Mouse (Mus musculus) embryonic facial prominence, embryonic 14.5 days (tissue): ENCODE results near the gene Naa60. TPM values are rescaled to one million over a fixed set of nuclear protein-coding genes. Genes with fewer than 3 reads are reported as not detected.
"Not testable (repeated sequence)": the region's sequence is repeated elsewhere in the genome, so short reads cannot be mapped to it uniquely, and the experiment has no call there.

Experiments
- ATAC-seq: fragments of 200-750 bp; cut with Nextera tagmentation; 2 replicates; pipeline ENCODE4 v1.8.0; 2017; ENCODE audit warnings: low read depth, moderate number of reproducible peaks, moderate TSS enrichment
- DNase-seq: peaks from one replicate; pipeline ENCODE4 v3.0.0-alpha.2; 2015; ENCODE audit warnings: low spot score
- H3K27ac ChIP-seq: fragments of 300-500 bp; sonication (generic); replicated peaks from 2 replicates; pipeline ENCODE4 v1.5.1; 2014; ENCODE audit warnings: low read depth, mild to moderate bottlenecking, low read length, moderate library complexity
- H3K27me3 ChIP-seq: fragments of 300-500 bp; sonication (generic); replicated peaks from 2 replicates; pipeline ENCODE4 v1.6.1; 2014; ENCODE audit warnings: low read length; ENCODE audit not compliant: control insufficient read depth, insufficient read depth
- H3K36me3 ChIP-seq: fragments of 300-500 bp; sonication (generic); 2 replicates; pipeline ENCODE4 v1.6.1; 2014; ENCODE audit warnings: low read length, mixed read lengths; ENCODE audit not compliant: control insufficient read depth, insufficient read depth
- H3K4me1 ChIP-seq: fragments of 300-500 bp; sonication (generic); 2 replicates; pipeline ENCODE4 v1.6.1; 2014; ENCODE audit warnings: antibody characterized with exemption, low read length; ENCODE audit not compliant: control insufficient read depth, insufficient read depth
- H3K4me2 ChIP-seq: fragments of 300-500 bp; sonication (generic); 2 replicates; pipeline ENCODE4 v1.6.1; 2014; ENCODE audit warnings: low read depth, mild to moderate bottlenecking, low read length, moderate library complexity, mixed read lengths
- H3K4me3 ChIP-seq: fragments of 300-500 bp; sonication (generic); 2 replicates; pipeline ENCODE4 v1.5.1; 2014; ENCODE audit warnings: low read depth, mild to moderate bottlenecking, low read length
- H3K9ac ChIP-seq: fragments of 300-500 bp; sonication (generic); 2 replicates; pipeline ENCODE4 v1.6.1; 2014; ENCODE audit warnings: low read depth, mild to moderate bottlenecking, low read length, moderate library complexity, mixed read lengths
- H3K9me3 ChIP-seq: fragments of 300-500 bp; sonication (generic); 2 replicates; pipeline ENCODE4 v1.6.1; 2016; ENCODE audit warnings: low read length; ENCODE audit not compliant: control insufficient read depth
- WGBS: fragments of 180-500 bp; shearing (Covaris S2); extraction: QIAGEN DNeasy Blood & Tissue Kit; methylation state at CpG from one replicate; pipeline ENCODE4 v1.1.7; 2014; 5-methylcytosine and 5-hydroxymethylcytosine counted together
- polyA plus RNA-seq: library from polyadenylated mRNA; unstranded; fragments of >200 nt; fragmentation: Nextera tagmentation; extraction: Ambion mirVana; gene quantifications from 2 replicates; pipeline ENCODE4 v1.2.1, GENCODE M21; 2014

The Naa60 gene
- polyA plus RNA-seq, 1 experiment from 2014 or later: 55.4 TPM

DNA sequence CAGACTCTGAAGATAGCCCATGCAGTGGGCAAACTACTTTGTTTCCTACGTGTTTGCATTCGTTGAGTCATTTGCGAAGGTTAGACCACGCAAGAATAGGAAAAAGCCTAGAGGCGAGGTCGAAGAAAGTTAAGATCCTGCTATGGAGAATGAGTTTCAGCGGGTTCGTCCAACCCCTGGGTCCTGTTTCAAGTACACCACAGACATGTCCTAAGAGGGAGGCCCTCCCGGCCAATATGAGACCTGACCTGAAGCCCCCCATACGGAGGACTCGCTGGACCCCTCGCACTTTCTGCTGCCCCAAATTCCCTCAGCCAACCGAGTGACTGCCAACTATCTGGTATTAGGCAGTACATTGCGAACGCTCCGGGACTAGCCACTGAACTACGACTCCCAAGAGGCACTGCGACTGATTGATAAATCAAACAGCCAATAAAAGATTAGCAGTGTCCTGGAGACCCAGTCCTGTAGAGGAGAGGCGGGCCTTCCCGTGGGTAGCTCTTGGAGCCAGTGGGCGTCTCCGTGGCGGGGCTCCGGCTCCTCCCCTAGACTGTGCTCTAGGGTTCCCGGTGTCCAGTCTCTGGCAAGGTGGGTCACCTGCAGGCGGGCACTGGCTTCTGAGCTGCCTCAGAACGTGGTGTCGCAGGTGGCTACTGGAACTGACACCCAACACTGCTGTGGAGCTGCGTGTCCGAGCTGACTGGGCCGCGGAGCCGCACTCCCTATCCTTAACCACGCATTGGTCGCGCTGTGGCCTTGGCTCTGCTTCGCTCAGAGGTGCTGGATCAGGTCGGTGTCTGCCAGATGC, 25.3 kb upstream of the Naa60 start, which contains the start of gene Zfp174:
TSS of gene Zfp174 (plus strand) at position 558 of the 808 bp plus-strand sequence.
- Histone ChIP-seq H3K4me1 (peaks cover 5% of the 10 kb centered on the region), H3K27ac (no peak within 1 kb of the TSS; the same call in 1 of the 2 replicates), H3K9me3 (no peaks in the 10 kb centered on the region), H3K4me2 (peak within 1 kb of the TSS; percentile 73), H3K9ac (peak within 1 kb of the TSS; percentile 72), H3K4me3 (peak within 1 kb of the TSS; percentile 57), H3K36me3 (no peaks in the 10 kb centered on the region), H3K27me3 (no peaks in the 10 kb centered on the region)
- ATAC-seq: peak; percentile 100
- WGBS: 5% methylated on average over 31 of the region's 38 CpGs
- peak; percentile 99 for DNase-seq

DNA sequence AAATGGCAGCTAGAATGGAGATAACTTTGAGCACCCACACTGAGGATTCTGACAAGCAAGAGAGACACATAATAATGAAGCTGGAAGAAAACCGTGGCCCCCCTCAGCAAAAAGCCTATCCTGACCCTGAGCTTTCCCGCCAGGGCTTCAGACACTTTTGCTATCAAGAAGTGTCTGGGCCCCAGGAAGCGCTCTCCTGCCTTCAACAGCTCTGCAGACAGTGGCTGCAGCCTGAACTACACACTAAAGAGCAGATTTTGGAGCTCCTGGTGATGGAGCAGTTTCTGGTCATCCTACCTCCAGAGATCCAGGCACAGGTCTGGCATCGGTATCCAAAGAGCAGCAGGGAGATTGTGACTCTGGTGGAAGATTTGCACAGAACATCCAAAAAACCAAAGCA, 24.3 kb upstream of the Naa60 start:
- Histone ChIP-seq H3K27me3 (no peaks in the 10 kb centered on the region), H3K9me3 (no peaks in the 10 kb centered on the region), H3K27ac (no peak overlapping the region; the same call in 1 of the 2 replicates), H3K36me3 (no peaks in the 10 kb centered on the region), H3K4me3 (peak overlapping the region; percentile 57), H3K4me1 (peaks cover 5% of the 10 kb centered on the region), H3K9ac (peak overlapping the region; percentile 72), H3K4me2 (peak overlapping the region; percentile 73)
- no peak for ATAC-seq
- no peak for DNase-seq
- 67% methylated on average over 4 of the region's 4 CpGs for WGBS

DNA sequence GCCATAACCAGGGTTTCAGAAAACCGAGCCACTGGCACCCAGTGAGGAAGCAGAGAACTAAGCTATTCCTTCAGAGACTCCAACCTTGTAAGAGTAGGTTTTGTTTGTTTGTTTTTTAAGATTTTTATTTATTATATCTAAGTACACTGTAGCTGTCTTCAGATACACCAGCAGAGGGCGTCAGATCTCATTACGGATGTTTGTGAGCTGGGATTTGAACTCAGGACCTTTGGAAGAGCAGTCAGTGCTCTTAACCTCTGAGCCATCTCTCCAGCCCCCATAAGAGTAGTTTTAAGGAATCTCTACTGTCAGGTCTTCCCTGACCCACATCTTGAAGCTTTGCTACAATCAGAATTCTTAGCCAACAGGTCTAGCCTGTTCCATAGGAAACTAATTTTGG, 23.8 kb upstream of the Naa60 start:
- no peak for DNase-seq
- Histone ChIP-seq H3K36me3 (no peaks in the 10 kb centered on the region), H3K4me1 (peaks cover 5% of the 10 kb centered on the region), H3K9me3 (no peaks in the 10 kb centered on the region), H3K9ac (no peak overlapping the region), H3K27ac (no peak overlapping the region), H3K27me3 (no peaks in the 10 kb centered on the region), H3K4me2 (no peak overlapping the region), H3K4me3 (no peak overlapping the region)
- no peak for ATAC-seq
- 77% methylated on average over 3 of the region's 3 CpGs for WGBS

DNA sequence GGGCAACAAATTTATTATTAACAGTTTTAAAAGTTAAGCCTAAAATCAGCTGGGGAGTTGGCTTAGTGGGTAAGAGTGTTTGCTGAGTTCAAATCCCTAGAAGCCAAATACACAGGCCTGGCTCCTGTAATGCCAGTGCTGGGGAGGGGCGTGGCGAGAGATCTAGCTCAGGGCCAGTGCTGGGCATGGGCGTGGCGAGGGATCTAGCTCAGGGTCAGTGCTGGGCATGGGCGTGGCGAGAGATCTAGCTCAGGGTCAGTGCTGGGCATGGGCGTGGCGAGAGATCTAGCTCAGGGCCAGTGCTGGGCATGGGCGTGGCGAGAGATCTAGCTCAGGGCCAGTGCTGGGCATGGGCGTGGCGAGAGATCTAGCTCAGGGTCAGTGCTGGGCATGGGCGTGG, 20.9 kb upstream of the Naa60 start:
- not testable (repeated sequence) for H3K9me3 ChIP-seq, H3K4me2 ChIP-seq, H3K4me1 ChIP-seq, H3K27ac ChIP-seq, H3K9ac ChIP-seq, H3K4me3 ChIP-seq, H3K27me3 ChIP-seq, ATAC-seq, DNase-seq
- H3K36me3 ChIP-seq: 0 out of 2 replicates have a peak, but pooled peaks cover 10% of the 10 kb centered on the region
- 85% methylated on average over 9 of the region's 13 CpGs for WGBS

DNA sequence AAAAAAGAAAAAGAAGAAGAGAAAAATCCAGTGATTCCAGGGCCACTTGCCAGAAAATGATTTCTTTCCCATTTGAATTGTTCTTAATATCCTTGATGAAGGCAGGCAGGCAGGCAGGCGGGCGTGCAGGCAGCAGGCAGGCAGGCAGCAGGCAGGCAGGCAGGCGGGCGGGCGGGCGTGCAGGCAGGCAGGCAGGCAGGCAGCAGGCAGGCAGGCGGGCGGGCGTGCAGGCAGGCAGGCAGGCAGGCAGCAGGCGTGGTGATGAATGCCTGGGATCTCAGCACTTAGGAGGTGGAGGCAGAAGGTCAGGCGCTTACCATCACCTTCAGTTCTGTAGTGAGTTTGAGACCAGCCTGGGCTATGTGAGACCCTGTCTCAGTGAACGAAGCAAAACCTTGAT, 19.6 kb upstream of the Naa60 start:
- Histone ChIP-seq H3K27ac (no peak overlapping the region), H3K36me3 (0 out of 2 replicates have a peak, but pooled peaks cover 10% of the 10 kb centered on the region), H3K4me1 (peaks cover 4% of the 10 kb centered on the region), H3K27me3 (no peaks in the 10 kb centered on the region), H3K4me3 (no peak overlapping the region), H3K9me3 (no peaks in the 10 kb centered on the region), H3K4me2 (no peak overlapping the region), H3K9ac (no peak overlapping the region)
- no peak for DNase-seq
- ATAC-seq: no peak
- 30% methylated on average over 11 of the region's 12 CpGs for WGBS

DNA sequence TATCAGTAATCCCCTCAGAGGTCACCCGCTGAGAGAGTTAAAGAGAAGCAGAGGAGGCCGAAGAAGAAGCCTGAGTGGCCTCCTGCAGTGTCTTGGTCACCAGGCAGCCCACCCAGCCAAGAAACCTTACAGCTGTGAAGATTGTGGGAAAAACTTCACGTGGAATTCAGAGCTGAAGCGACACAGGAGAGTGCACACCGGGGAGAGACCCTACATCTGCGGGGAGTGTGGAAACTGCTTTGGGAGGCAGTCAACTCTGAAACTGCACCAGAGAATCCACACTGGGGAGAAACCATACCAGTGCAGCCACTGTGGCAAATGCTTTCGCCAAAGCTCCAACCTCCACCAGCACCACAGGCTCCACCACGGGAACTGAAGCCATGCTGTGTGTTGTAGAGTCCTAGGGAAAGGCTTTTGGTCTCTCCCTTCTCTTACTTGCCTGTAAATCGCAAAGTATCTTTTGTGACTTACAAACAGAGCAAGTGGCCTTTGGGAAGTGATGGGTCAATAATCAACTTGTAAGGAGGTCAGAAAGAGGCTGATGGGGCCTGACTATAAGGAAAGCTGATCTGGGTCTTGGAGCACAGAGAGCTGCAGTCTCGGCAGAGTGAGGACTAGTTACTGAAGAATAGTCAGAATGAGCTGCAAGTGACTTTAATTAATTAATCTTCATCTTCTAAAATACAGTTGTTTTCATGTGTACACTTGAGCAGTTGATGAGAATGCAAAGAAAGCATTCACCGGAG, 17.6 kb upstream of the Naa60 start:
- 65% methylated on average over 11 of the region's 11 CpGs for WGBS
- no peaks in the 10 kb centered on the region for H3K9me3 ChIP-seq
- no peak overlapping the region for H3K27ac ChIP-seq
- H3K4me3 ChIP-seq: no peak overlapping the region
- H3K27me3 ChIP-seq: no peaks in the 10 kb centered on the region
- H3K36me3 ChIP-seq: 0 out of 2 replicates have a peak, but pooled peaks cover 10% of the 10 kb centered on the region
- no peaks in the 10 kb centered on the region for H3K4me1 ChIP-seq
- no peak overlapping the region for H3K4me2 ChIP-seq
- H3K9ac ChIP-seq: no peak overlapping the region
- no peak for ATAC-seq
- DNase-seq: no peak

DNA sequence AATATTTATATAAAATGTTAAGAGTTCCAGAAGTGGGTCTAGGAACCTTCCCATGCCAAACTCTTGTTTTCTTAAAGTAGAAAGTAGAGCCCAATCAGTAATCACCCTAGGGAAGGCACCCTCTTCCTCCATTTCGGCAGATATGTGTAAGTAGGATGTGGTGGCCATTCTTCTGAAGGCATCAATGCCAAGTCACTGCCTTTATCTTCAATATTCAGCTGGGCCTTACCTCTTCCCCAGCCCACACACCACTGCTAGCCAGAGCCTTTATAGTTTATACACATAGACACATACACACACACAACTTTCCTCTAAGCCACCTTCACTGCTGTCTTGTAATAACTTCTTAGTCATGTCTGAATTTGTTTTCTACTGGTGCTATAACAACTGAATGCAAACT, 16.4 kb upstream of the Naa60 start:
- Histone ChIP-seq H3K27ac (no peak overlapping the region), H3K4me2 (no peak overlapping the region), H3K4me1 (no peaks in the 10 kb centered on the region), H3K27me3 (no peaks in the 10 kb centered on the region), H3K4me3 (no peak overlapping the region), H3K9ac (no peak overlapping the region), H3K36me3 (peaks cover 17% of the 10 kb centered on the region; the same call in 1 of the 2 replicates), H3K9me3 (no peaks in the 10 kb centered on the region)
- ATAC-seq (no peak), DNase-seq (no peak)
- WGBS: 86% methylated on average over 1 of the region's 1 CpGs

DNA sequence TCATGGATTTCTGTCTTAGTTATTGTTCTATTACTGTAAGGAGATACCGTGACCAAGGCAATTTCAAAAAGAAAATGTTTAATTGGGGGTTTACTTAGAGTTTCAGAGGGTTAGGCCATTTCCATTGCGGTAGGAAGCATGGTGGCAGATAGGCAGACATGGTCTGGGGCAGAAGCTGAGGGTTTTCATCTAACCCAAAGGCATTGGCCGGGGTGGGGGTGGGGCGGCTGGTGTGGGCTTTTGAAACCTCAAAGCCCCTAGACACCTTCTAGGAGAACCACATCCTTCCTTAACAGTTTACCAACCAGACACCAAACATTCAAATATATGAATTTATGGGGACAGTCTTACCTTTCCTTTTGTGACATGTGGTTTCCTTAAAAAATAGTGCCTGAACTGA, 12.9 kb upstream of the Naa60 start:
- Histone ChIP-seq H3K27me3 (no peaks in the 10 kb centered on the region), H3K36me3 (peaks cover 39% of the 10 kb centered on the region), H3K4me1 (no peaks in the 10 kb centered on the region), H3K27ac (no peak overlapping the region), H3K9me3 (no peaks in the 10 kb centered on the region), H3K9ac (no peak overlapping the region), H3K4me3 (no peak overlapping the region), H3K4me2 (no peak overlapping the region)
- ATAC-seq: no peak
- WGBS: 86% methylated on average over 4 of the region's 4 CpGs
- no peak for DNase-seq
